Mouse (Mus musculus): ENCODE results near the gene Snorc. TPM values are rescaled to one million over a fixed set of nuclear protein-coding genes. Genes with fewer than 3 reads are reported as not detected.

Gene Snorc
- total RNA-seq, 2 experiments from 2014 or later: not detected

- intact Hi-C loops (cut with DNase I): no loop called here
- DNase-seq: peak in 1 of 2 experiments; percentile 26
Measured at GRCm38 (mm10) chr1:87509561-87510165, 39.6 kb downstream of the Snorc start, which contains the start of gene Neu2. Neu2 (plus strand) TSS chr1:87509889.

- DNase-seq: peak; percentile 36 to 41
- intact Hi-C loops (cut with DNase I): no loop called here
Measured at GRCm38 (mm10) chr1:87510166-87510691, 40.2 kb downstream of the Snorc start.

- intact Hi-C loops (cut with DNase I): no loop called here
- no peak for DNase-seq
Measured at GRCm38 (mm10) chr1:87510845-87511244, 40.8 kb downstream of the Snorc start.

GRCm38 (mm10) chr1:87520467-87520866 lies 50.4 kb downstream of the Snorc start:
- DNase-seq: no peak
- intact Hi-C loops (cut with DNase I): no loop called here

- intact Hi-C loops (cut with DNase I): no loop called here
Measured at GRCm38 (mm10) chr1:87521523-87521922, 51.5 kb downstream of the Snorc start.

GRCm38 (mm10) chr1:87525041-87525440 lies 55.0 kb downstream of the Snorc start:
- intact Hi-C loops (cut with DNase I): no loop called here

More at GRCm38 (mm10) chr1:87521523-87521922, 51.5 kb downstream of the Snorc start:
- no peak for DNase-seq

More at GRCm38 (mm10) chr1:87525041-87525440, 55.0 kb downstream of the Snorc start:
- DNase-seq: no peak

Other genes with a start within 250 kb of the Snorc start
- gene Efhd1, start 205.9 kb upstream of the Snorc start, total RNA-seq (2021): 1 to 10 TPM; 6.4 to 6.8 TPM
- gene Gigyf2, start 143.3 kb upstream of the Snorc start, total RNA-seq (2021): 10 to 100 TPM; 46.6 to 53.5 TPM
- not detected for gene Kcnj13, start 75.5 kb upstream of the Snorc start, total RNA-seq (2021)
- gene Neu2, start 39.6 kb downstream of the Snorc start, total RNA-seq (2021): not detected
- gene Ngef, start 103.6 kb downstream of the Snorc start, total RNA-seq (2021): under 1 TPM; 0.32 to 0.36 TPM
- 10 to 100 TPM; 13.6 to 17.4 TPM for gene Inpp5d, start 150.0 kb downstream of the Snorc start, total RNA-seq (2021)

Data from heart, postnatal 10 days (tissue).